Mouse (Mus musculus) Patski (cell line): ENCODE measurements around the gene Dnajb11. TPM values are rescaled to one million over a fixed set of nuclear protein-coding genes. Genes with fewer than 3 reads are reported as not detected.

Source experiments
- ATAC-seq: fragments of 100-300 bp; one replicate; pipeline ENCODE4 v1.8.0; 2021
- CTCF ChIA-PET: fragments of 350-600 bp; sonication (Branson Sonifier 250); formaldehyde crosslinking; loops from one replicate; lab custom pipeline; 2022; ENCODE audit warnings: inconsistent platforms; lab: Charles Lee
- POLR2A ChIA-PET: fragments of 350-600 bp; sonication (Branson Sonifier 250); formaldehyde crosslinking; loops from one replicate; lab custom pipeline; 2022; ENCODE audit warnings: antibody characterized with exemption, inconsistent platforms; lab: Charles Lee
- DNase-seq: peaks from one replicate; pipeline ENCODE4 v3.0.0-alpha.2; 2011; ENCODE audit warnings: low read depth, low spot score
- H3K27me3 ChIP-seq: fragments of 371-371 bp; one replicate; pipeline ENCODE4 v1.5.1; 2021
- CTCF ChIP-seq: fragments of 100-300 bp; IDR thresholded peaks from one replicate; pipeline ENCODE4 v1.5.1; 2021
- in situ Hi-C: fragments of 300-500 bp; cut with MboI; formaldehyde crosslinking; loops from 3 replicates; pipeline ENCODE4 v1.11.1; 2018; ENCODE audit warnings: low pct_unique_long_range_greater_than_20kb, mixed read lengths
- polyA plus RNA-seq: library from polyadenylated mRNA; unstranded; gene quantifications from one replicate; pipeline ENCODE4 v1.2.3, GENCODE M21; 2021

The Dnajb11 gene
- polyA plus RNA-seq: 140 TPM

DNA sequence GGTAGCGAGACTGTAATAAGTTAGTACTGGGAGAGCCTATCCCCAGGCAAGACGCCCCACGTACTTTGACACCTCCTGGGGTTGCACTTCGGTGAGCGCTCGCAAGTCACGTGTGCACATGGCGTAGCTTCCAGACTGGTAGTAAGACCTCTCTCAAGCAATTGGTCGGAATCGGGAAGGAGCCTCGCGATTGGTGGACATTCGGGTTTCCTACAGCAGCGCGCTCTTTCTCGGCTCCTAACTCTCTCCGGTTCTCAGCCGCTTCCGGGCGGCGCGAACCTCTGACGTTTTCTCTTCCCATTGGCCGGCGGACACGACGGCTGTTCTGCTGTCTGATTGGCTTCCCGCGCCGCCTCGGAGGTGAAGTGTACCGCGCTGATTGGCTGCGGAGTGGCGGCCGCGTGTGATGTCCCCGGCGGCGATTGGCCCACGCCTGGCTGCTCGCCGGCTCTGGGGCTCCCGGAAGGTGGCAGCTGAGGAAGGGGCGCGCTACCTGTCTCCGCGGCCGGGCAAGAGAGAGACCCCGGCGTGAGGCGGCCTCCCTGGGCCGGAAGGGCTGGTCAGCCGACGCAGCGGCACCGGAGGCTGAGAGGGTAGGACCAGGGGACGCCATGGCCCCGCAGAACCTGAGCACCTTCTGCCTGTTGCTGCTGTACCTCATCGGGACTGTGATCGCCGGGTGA, at the start of gene Dnajb11, which contains the start of gene Tbccd1:
Dnajb11 (plus strand) TSS at position 415 of the 683 bp plus-strand sequence.
Tbccd1 (minus strand) TSS at position 239 of the 683 bp plus-strand sequence.
- DNase-seq (peak; percentile 90), ATAC-seq (peak; percentile 98)
- POLR2A ChIA-PET: no interaction called here

DNA sequence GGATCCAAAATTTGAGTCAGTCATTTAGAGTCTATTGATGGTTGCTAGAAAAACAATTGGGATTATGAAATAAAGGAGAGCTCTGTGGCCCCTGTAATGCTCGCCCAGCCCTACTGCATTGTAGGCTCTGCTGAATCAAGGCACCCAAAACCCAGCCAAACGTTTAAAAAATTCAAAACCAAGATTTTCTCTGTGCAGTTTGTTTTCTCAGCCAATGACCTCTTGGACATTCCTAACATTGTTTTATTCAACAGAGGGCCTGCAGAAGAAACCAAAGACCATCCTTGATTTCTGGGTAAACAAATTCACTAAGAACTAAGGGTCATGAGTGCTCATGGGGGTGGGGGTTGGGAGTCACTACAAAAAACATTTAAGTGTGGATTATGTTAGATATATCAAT, 46.2 kb upstream of the Dnajb11 start, which contains the start of gene Crygs:
Crygs (minus strand) TSS at position 101 of the 400 bp plus-strand sequence.
- H3K27me3 ChIP-seq: no peaks in the 10 kb centered on the region
- in situ Hi-C loops: no loop called here
- DNase-seq: no peak
- ChIA-PET POLR2A (no interaction called here), CTCF (interaction anchor here (1.0 to 2.1 kb wide), 2 partner anchors 232 to 247 kb away, joined by 3 to 5 read pairs; no protein-coding TSS in a partner anchor)
- no peak for TF ChIP-seq CTCF
- no peak for ATAC-seq

More for the DNA sequence above, at the start of gene Dnajb11, which contains the start of gene Tbccd1:
- CTCF ChIA-PET: interaction anchor here (0.7 kb wide), 1 partner anchor 9 kb away, joined by 4 read pairs; no protein-coding TSS in a partner anchor
- in situ Hi-C loops: no loop called here
- H3K27me3 ChIP-seq: no peaks in the 10 kb centered on the region
- no peak for TF ChIP-seq CTCF

GRCm38 (mm10) chr16:22820731-22821130, 36.9 kb upstream of the Dnajb11 start:
- in situ Hi-C loops: no loop called here
- ChIA-PET POLR2A (interaction anchor here (0.6 kb wide), 2 partner anchors 145 to 342 kb away, joined by 4 to 5 read pairs; no protein-coding TSS in a partner anchor), CTCF (interaction anchor here (1.0 to 1.6 kb wide), 4 partner anchors 9 to 18 kb away, joined by 3 to 5 read pairs (median 4); no protein-coding TSS in a partner anchor)
- no peaks in the 10 kb centered on the region for H3K27me3 ChIP-seq
- no peak for ATAC-seq
- peak; percentile 69 for TF ChIP-seq CTCF
- no peak for DNase-seq

DNA sequence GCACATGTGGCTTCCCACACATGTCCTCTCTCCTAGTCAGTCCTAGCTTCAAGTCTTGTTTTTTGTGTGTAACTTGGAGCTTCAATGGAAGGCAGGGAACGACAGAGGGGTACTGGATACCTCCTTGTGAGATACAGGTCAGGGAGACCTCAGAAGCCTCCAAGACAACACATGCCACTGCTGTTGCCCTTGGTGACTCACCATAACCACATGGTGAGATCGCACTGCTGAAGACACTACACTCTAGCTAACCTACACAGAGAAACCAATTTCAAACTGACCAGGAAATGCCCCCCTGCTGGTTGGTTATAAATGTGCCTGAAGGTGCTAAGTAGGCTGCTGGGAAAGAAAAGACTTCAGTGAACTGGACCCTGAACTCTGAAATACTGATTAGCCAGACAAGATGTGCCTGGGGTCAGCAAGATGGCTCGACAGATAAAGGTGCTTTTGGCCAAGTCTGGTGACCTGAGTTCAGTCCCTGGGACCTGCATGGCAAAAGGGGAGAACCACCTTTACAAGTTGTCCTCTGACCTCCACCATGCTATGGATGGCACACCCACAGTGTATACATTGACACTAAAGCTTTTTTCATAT, 24.6 kb upstream of the Dnajb11 start:
- ATAC-seq (peak; percentile 54), DNase-seq (no peak)
- POLR2A ChIA-PET: no interaction called here
- in situ Hi-C loops: no loop called here
- TF ChIP-seq CTCF: peak; percentile 27
- CTCF ChIA-PET: interaction anchor here (1.7 kb wide), 1 partner anchor 11 kb away, joined by 4 read pairs; no protein-coding TSS in a partner anchor
- H3K27me3 ChIP-seq: no peaks in the 10 kb centered on the region

DNA sequence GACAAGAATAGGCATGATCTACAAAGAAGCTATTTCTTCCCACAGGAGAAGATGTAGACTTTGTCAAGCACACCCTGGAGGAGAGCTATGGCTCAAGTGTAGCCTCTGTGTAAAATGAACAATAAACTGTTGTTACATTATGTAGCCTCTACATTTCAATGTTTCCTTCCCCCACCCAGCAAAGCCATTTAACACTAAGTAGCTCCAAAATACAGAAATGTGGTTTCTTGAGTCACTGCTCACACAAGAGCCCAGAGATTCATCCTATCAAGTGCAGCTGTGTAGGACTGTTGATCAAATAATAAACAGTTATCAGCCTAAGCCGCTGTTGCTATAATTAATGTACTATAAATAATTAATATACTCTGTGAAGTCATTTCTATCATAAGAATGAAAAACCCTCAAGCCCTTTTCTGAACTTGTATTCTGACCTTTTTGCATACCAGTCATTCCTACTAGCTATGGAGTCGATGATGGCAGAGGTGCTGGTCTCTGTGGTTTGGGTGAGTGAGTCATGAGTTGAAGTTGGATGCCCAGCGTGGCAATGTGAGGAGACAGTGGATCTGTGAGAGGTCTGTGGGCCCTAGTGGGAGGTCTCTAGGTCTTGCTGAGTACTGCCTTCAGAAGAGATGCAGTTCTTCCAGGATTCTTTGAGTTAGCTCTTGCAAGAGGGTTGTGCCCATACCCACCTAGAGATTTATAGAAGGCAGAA, 18.3 kb upstream of the Dnajb11 start:
- CTCF ChIA-PET: interaction anchor here (0.8 to 2.3 kb wide), 5 partner anchors 9 to 26 kb away, joined by 3 to 8 read pairs (median 4); no protein-coding TSS in a partner anchor
- H3K27me3 ChIP-seq: no peaks in the 10 kb centered on the region
- DNase-seq (no peak), ATAC-seq (peak; percentile 94)
- TF ChIP-seq CTCF: no peak
- POLR2A ChIA-PET: interaction anchor here (0.5 kb wide), 1 partner anchor 41 kb away, joined by 4 read pairs; no protein-coding TSS in a partner anchor
- in situ Hi-C loops: no loop called here

DNA sequence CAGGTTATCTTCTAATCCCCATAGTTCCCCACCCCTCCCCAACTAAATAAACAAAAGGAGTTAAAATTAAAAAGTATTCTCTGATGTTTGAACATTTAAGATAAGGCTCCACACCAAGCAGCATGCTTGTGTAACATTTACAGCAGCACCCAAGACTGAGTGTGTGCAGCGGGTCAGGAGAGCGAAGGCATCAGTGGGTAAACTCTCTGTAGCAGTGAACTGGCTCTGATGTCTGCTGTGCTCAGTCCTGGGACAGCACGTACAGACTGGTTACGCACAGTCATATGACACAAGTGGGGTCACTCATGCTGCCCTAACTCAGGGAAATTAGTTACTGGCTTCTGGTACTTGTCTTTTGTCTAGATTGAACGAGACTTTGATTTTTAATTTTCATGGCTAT, 14.8 kb upstream of the Dnajb11 start:
- H3K27me3 ChIP-seq: no peaks in the 10 kb centered on the region
- in situ Hi-C loops: no loop called here
- POLR2A ChIA-PET: no interaction called here
- TF ChIP-seq CTCF: no peak
- CTCF ChIA-PET: no interaction called here
- DNase-seq (no peak), ATAC-seq (no peak)

DNA sequence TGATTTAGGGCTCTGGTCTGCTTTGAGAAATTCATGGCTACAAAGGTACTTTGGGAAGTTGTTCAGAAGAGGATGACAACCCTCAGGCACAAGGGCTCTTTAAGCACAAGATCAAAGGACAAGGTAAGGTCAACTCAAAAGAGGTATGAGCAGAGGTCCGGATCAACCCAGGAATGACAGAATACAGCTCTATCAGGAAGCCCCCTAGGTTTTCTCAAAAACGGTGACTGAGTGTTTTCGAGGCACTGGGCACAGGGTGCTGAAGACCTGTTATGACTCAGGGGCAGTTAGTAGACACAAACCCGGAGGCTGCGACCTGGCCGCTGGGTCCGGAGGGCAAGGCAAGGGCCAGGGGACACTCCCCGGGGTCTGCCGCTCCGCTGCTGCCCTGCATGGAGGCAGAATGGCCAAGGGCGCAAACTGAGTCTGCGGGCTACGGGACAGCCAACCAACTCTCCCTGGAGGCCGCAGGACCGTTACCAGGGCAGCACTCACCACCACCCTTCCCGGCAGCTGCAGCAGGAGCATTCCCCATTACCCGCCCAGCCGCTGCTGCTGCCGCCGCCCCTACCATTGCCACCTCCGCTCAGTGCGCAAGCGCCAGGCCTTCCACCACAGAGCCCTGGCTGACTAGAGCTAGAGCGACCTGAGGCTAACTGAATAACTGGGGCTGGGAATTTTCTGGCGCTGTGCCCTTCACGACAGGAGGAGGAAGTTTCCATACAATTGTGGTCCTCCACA, 13.4 kb upstream of the Dnajb11 start:
- no peaks in the 10 kb centered on the region for H3K27me3 ChIP-seq
- POLR2A ChIA-PET: no interaction called here

DNA sequence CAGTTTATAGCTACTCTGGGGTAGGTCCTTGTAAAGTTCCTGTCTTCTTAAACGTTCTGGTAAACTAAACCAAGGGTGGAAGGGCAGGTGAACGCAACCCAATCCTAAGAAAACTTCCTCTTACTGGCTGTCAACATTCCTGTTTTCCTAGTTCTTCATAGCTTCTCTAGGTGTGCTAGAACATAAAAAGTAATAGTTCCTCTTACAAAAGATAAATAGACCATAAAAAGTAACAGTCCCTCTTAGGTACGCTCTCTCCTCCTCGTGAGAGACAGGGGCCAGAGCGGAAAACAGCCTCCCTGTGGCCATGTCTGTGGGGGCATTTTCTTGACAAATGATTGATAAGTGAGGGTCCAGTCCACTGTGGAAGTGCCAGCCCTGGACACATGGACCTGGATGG, 12.8 kb upstream of the Dnajb11 start:
- no peaks in the 10 kb centered on the region for H3K27me3 ChIP-seq
- POLR2A ChIA-PET: no interaction called here
- CTCF ChIA-PET: interaction anchor here (1.0 kb wide), 1 partner anchor 9 kb away, joined by 3 read pairs; no protein-coding TSS in a partner anchor
- no peak for DNase-seq
- in situ Hi-C loops: no loop called here
- ATAC-seq: no peak
- TF ChIP-seq CTCF: no peak

More for the DNA sequence above, 13.4 kb upstream of the Dnajb11 start:
- DNase-seq: no peak
- in situ Hi-C loops: no loop called here
- peak; percentile 60 for ATAC-seq
- CTCF ChIA-PET: interaction anchor here (1.0 kb wide), 1 partner anchor 9 kb away, joined by 3 read pairs; no protein-coding TSS in a partner anchor
- no peak for TF ChIP-seq CTCF

DNA sequence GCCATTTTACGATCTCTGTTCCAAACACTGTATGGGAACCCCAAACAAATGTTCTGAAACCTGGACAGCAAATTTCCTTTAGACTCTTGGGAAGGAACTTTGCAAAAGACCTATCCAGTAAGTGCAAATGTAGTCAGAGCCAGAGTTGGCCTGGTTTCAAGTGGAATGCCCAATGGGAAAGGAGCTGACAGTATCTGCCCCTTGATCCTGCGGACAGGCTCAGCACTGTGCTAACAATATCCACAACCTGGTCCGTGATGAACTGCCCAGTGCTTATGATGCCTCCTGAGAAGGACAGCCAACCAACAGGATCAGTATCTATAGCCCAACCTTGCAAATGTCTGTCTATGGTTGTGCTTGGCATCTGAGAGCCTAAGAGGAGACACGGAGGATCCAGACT, 12.2 kb upstream of the Dnajb11 start:
- ATAC-seq (no peak), DNase-seq (no peak)
- no peaks in the 10 kb centered on the region for H3K27me3 ChIP-seq

More for the DNA sequence above, 12.2 kb upstream of the Dnajb11 start:
- ChIA-PET POLR2A (no interaction called here), CTCF (interaction anchor here (1.0 kb wide), 1 partner anchor 8 kb away, joined by 3 read pairs; no protein-coding TSS in a partner anchor)
- TF ChIP-seq CTCF: no peak
- in situ Hi-C loops: no loop called here
